20 mouse cellular contexts compared by ENCODE assay signal in genomic region chr17:88194693-88195092, GRCm38 (mm10).
A peak's percentile ranks its signal among the peaks of the same experiment; 100 is the strongest.
DNase-seq lines count a peak whose midpoint lies in the region; ATAC-seq and TF ChIP-seq lines count a peak whose summit lies in the region.
"Had no signal": no experiment of that assay in that cellular context is flagged by ENCODE, and none has a peak within 500 bp of the region (broad histone marks: within the 10 kb centered on the region; RNA-seq: fewer than 3 reads in every experiment).

No protein-coding gene starts in this region.

- TF ChIP-seq CTCF in MEL (IDR thresholded peaks at IDR 0.05 in 2 of 3, conservative IDR thresholded peaks at IDR 0.05 in 1 of 3; ENCODE audit: control insufficient read depth in 1 of 3, insufficient read depth in 1 of 3, low read depth in 2 of 3, low read length in 3 of 3, poor library complexity in 1 of 3, severe bottlenecking in 1 of 3), result no peak

- H3K4me3 ChIP-seq in embryonic facial prominence, embryonic 15.5 days (replicated peaks), result no peak overlapping the region
- H3K4me3 ChIP-seq in embryonic facial prominence, embryonic 10.5 days, result no peak overlapping the region
- H3K4me3 ChIP-seq in intestine, embryonic 14.5 days (ENCODE audit: low read depth, low read length), result no peak overlapping the region
- no peak overlapping the region for H3K4me3 ChIP-seq in intestine, embryonic 16.5 days (ENCODE audit: low read length)
- no peak overlapping the region for H3K4me3 ChIP-seq in MEL (ENCODE audit: control insufficient read depth in 1 of 2, insufficient read depth in 1 of 2, low read depth in 2 of 2, low read length in 2 of 2)
- H3K4me3 ChIP-seq: embryonic facial prominence, embryonic 13.5 days; erythroblast, embryonic 14.5 days; forebrain, embryonic 10.5 days; forebrain, embryonic 12.5 days had no signal

- peaks cover 5% of the 10 kb centered on the region; the same call in 1 of the 2 replicates for H3K4me1 ChIP-seq in embryonic facial prominence, embryonic 15.5 days
- no peaks in the 10 kb centered on the region for H3K4me1 ChIP-seq in embryonic facial prominence, embryonic 10.5 days
- H3K4me1 ChIP-seq in intestine, embryonic 14.5 days (replicated peaks; ENCODE audit: control insufficient read depth, insufficient read depth, low read length), result no peaks in the 10 kb centered on the region
- H3K4me1 ChIP-seq in intestine, embryonic 16.5 days (ENCODE audit: control insufficient read depth, insufficient read depth, low read length), result no peaks in the 10 kb centered on the region
- H3K4me1 ChIP-seq in MEL (ENCODE audit: control insufficient read depth in 1 of 2, insufficient read depth in 2 of 2, low read length in 2 of 2), result peaks cover 0 to 2% of the 10 kb centered on the region in 2 experiments; a peak in 2 of 4 replicates
- H3K4me1 ChIP-seq: forebrain, embryonic 10.5 days; forebrain, embryonic 12.5 days had no signal

- TF ChIP-seq RAD21 in MEL (IDR thresholded peaks at IDR 0.05; ENCODE audit: low read depth, low read length), result no peak

- no peaks in the 10 kb centered on the region for H3K79me2 ChIP-seq in MEL (ENCODE audit: control insufficient read depth, insufficient read depth, low read length, poor library complexity)

- no peak for ATAC-seq in embryonic facial prominence, embryonic 15.5 days (ENCODE audit: insufficient number of reproducible peaks, low FRiP score, low TSS enrichment, low read depth)
- no peak for ATAC-seq in intestine, embryonic 14.5 days (replicated peaks; ENCODE audit: low FRiP score, low TSS enrichment, low read depth)
- ATAC-seq in intestine, embryonic 16.5 days, result no peak
- no peak for ATAC-seq in CD4-positive, CD25-positive, alpha-beta regulatory T cell, adult 4 months
- ATAC-seq: activated CD4-positive, CD25-positive, alpha-beta regulatory T cell, adult 4 months; forebrain, embryonic 14.5 days; forebrain, embryonic 16.5 days had no signal

- no peak overlapping the region for H3K9ac ChIP-seq in embryonic facial prominence, embryonic 15.5 days
- H3K9ac ChIP-seq in intestine, embryonic 14.5 days (ENCODE audit: low read length), result no peak overlapping the region
- no peak overlapping the region for H3K9ac ChIP-seq in intestine, embryonic 16.5 days (ENCODE audit: low read depth, low read length)
- H3K9ac ChIP-seq in MEL (ENCODE audit: control insufficient read depth, low read depth, low read length, poor library complexity, severe bottlenecking), result no peak overlapping the region
- H3K9ac ChIP-seq: embryonic facial prominence, embryonic 13.5 days; forebrain, embryonic 12.5 days had no signal

- no peaks in the 10 kb centered on the region for H3K27me3 ChIP-seq in embryonic facial prominence, embryonic 15.5 days
- no peaks in the 10 kb centered on the region for H3K27me3 ChIP-seq in embryonic facial prominence, embryonic 10.5 days (replicated peaks; ENCODE audit: low read depth, poor library complexity, severe bottlenecking)
- H3K27me3 ChIP-seq in intestine, embryonic 14.5 days (replicated peaks; ENCODE audit: control insufficient read depth, insufficient read depth, low read length), result no peaks in the 10 kb centered on the region
- no peaks in the 10 kb centered on the region for H3K27me3 ChIP-seq in intestine, embryonic 16.5 days (replicated peaks; ENCODE audit: control insufficient read depth, insufficient read depth, low read length)
- no peaks in the 10 kb centered on the region for H3K27me3 ChIP-seq in MEL (ENCODE audit: control insufficient read depth in 1 of 2, insufficient read depth in 2 of 2, low read length in 2 of 2)
- H3K27me3 ChIP-seq: embryonic facial prominence, embryonic 13.5 days; forebrain, embryonic 12.5 days; Patski had no signal

- H3K4me2 ChIP-seq in embryonic facial prominence, embryonic 15.5 days (replicated peaks), result no peak overlapping the region
- H3K4me2 ChIP-seq in intestine, embryonic 14.5 days (ENCODE audit: low read length), result no peak overlapping the region
- no peak overlapping the region for H3K4me2 ChIP-seq in intestine, embryonic 16.5 days (ENCODE audit: low read depth, low read length)
- H3K4me2 ChIP-seq: embryonic facial prominence, embryonic 13.5 days; forebrain, embryonic 12.5 days had no signal

- no peak for TF ChIP-seq EP300 in MEL (IDR thresholded peaks at IDR 0.05; ENCODE audit: low read depth in 1 of 2, low read length in 2 of 2)

- TF ChIP-seq POLR2A in MEL (IDR thresholded peaks at IDR 0.05; ENCODE audit: control insufficient read depth in 1 of 2, insufficient read depth in 1 of 2, low read depth in 1 of 2, low read length in 2 of 2, poor library complexity in 1 of 2), result no peak

- 0 out of 2 replicates have a peak overlapping the region, but pooled peaks have one; percentile 22 for H3K27ac ChIP-seq in embryonic facial prominence, embryonic 15.5 days (replicated peaks)
- no peak overlapping the region for H3K27ac ChIP-seq in embryonic facial prominence, embryonic 10.5 days (replicated peaks)
- H3K27ac ChIP-seq in intestine, embryonic 14.5 days (ENCODE audit: low read depth), result no peak overlapping the region
- H3K27ac ChIP-seq in intestine, embryonic 16.5 days (ENCODE audit: low read length), result no peak overlapping the region
- no peak overlapping the region for H3K27ac ChIP-seq in MEL (ENCODE audit: control insufficient read depth, low read depth, low read length)
- H3K27ac ChIP-seq: embryonic facial prominence, embryonic 13.5 days; forebrain, embryonic 10.5 days; forebrain, embryonic 12.5 days had no signal

- WGBS in embryonic facial prominence, embryonic 15.5 days, result 89% methylated on average over 5 of the region's 5 CpGs
- WGBS in embryonic facial prominence, embryonic 10.5 days, result 87% methylated on average over 5 of the region's 5 CpGs
- 83% methylated on average over 5 of the region's 5 CpGs for WGBS in intestine, embryonic 14.5 days
- WGBS in intestine, embryonic 16.5 days, result 89% methylated on average over 5 of the region's 5 CpGs

- no peaks in the 10 kb centered on the region for H3K9me3 ChIP-seq in embryonic facial prominence, embryonic 15.5 days (replicated peaks)
- H3K9me3 ChIP-seq in embryonic facial prominence, embryonic 10.5 days, result no peaks in the 10 kb centered on the region
- H3K9me3 ChIP-seq in intestine, embryonic 14.5 days (ENCODE audit: control insufficient read depth, low read length), result no peaks in the 10 kb centered on the region
- no peaks in the 10 kb centered on the region for H3K9me3 ChIP-seq in intestine, embryonic 16.5 days (ENCODE audit: control insufficient read depth, low read length)
- no peaks in the 10 kb centered on the region for H3K9me3 ChIP-seq in MEL (replicated peaks; ENCODE audit: insufficient read depth, low read length)
- H3K9me3 ChIP-seq: embryonic facial prominence, embryonic 13.5 days; forebrain, embryonic 10.5 days; forebrain, embryonic 12.5 days had no signal

- no peak for DNase-seq in embryonic facial prominence, embryonic 10.5 days (ENCODE audit: low spot score)
- DNase-seq in intestine, embryonic 14.5 days (ENCODE audit: low spot score), result peak; percentile 35
- DNase-seq in MEL (ENCODE audit: low read depth, low spot score), result peak; percentile 18
- no peak for DNase-seq in gastrocnemius, postnatal 10 days
- DNase-seq: cerebellum, adult 11-12 months; cerebellum, adult 2 months; cerebellum, adult 9-10 months; cerebellum, postnatal 10 days; cerebellum, postnatal 25 days had no signal

- H3K36me3 ChIP-seq in embryonic facial prominence, embryonic 15.5 days, result no peaks in the 10 kb centered on the region
- no peaks in the 10 kb centered on the region for H3K36me3 ChIP-seq in embryonic facial prominence, embryonic 10.5 days (replicated peaks)
- H3K36me3 ChIP-seq in intestine, embryonic 14.5 days (ENCODE audit: control insufficient read depth, insufficient read depth, low read length), result no peaks in the 10 kb centered on the region
- no peaks in the 10 kb centered on the region for H3K36me3 ChIP-seq in intestine, embryonic 16.5 days (ENCODE audit: control insufficient read depth, insufficient read depth, low read length)
- H3K36me3 ChIP-seq in MEL (ENCODE audit: control insufficient read depth in 1 of 2, insufficient read depth in 2 of 2, low read length in 2 of 2), result 0 out of 4 replicates have a peak, but pooled peaks cover 0 to 2% of the 10 kb centered on the region in 2 experiments
- H3K36me3 ChIP-seq: embryonic facial prominence, embryonic 13.5 days; forebrain, embryonic 10.5 days; forebrain, embryonic 12.5 days had no signal

TF ChIP-seq in MEL, 35 proteins besides CTCF, POLR2A, EP300 and RAD21:
- TF ChIP-seq E2F4 (IDR thresholded peaks at IDR 0.05; ENCODE audit: borderline replicate concordance, low read depth, low read length) (no peak), NELFE (IDR thresholded peaks at IDR 0.05; ENCODE audit: low read depth, low read length) (no peak), ZC3H11A (IDR thresholded peaks at IDR 0.05; ENCODE audit: low read depth, low read length) (no peak), CHD2 (IDR thresholded peaks at IDR 0.05; ENCODE audit: low read length) (no peak), POLR2AphosphoS5 (IDR thresholded peaks at IDR 0.05; ENCODE audit: borderline replicate concordance, low read depth, low read length) (no peak), USF1 (IDR thresholded peaks at IDR 0.05; ENCODE audit: low read depth, low read length) (no peak), USF2 (IDR thresholded peaks at IDR 0.05; ENCODE audit: borderline replicate concordance in 1 of 2, insufficient read depth in 1 of 2, low read depth in 1 of 2, low read length in 2 of 2) (no peak), ZMIZ1 (IDR thresholded peaks at IDR 0.05; ENCODE audit: low read depth, low read length) (no peak), BHLHE40 (IDR thresholded peaks at IDR 0.05; ENCODE audit: borderline replicate concordance, low read depth, low read length) (no peak), SIN3A (IDR thresholded peaks at IDR 0.05; ENCODE audit: low read length) (no peak), ETS1 (IDR thresholded peaks at IDR 0.05; ENCODE audit: low read depth, low read length) (no peak), POLR2AphosphoS2 (IDR thresholded peaks at IDR 0.05; ENCODE audit: low read length) (no peak), MXI1 (IDR thresholded peaks at IDR 0.05; ENCODE audit: low read depth, low read length) (no peak), MYB (IDR thresholded peaks at IDR 0.05; ENCODE audit: low read depth, low read length) (no peak), JUND (IDR thresholded peaks at IDR 0.05; ENCODE audit: low read depth, low read length) (no peak), NRF1 (IDR thresholded peaks at IDR 0.05; ENCODE audit: insufficient read depth, low read depth, low read length, poor library complexity, severe bottlenecking) (no peak), MYC (IDR thresholded peaks at IDR 0.05; ENCODE audit: low read depth, low read length) (no peak), KAT2A (conservative IDR thresholded peaks at IDR 0.05; ENCODE audit: low read depth, low read length) (no peak), GATA1 (IDR thresholded peaks at IDR 0.05; ENCODE audit: low read depth, low read length) (no peak)

Comparison
In these comparisons a context has a peak if more than half of its experiments do, and no peak if none do; other contexts are left out.
1. DNase-seq: peak in intestine, embryonic 14.5 days (single experiment) and MEL (single experiment); none in embryonic facial prominence, embryonic 10.5 days (single experiment) and gastrocnemius, postnatal 10 days (single experiment).